Mouse (Mus musculus): ENCODE measurements around the gene Pole2.

GRCm38 (mm10) chr12:69204052-69204833 lies 23.8 kb downstream of the Pole2 start, which contains the start of gene Gm49384:
- TF ChIP-seq CTCF (IDR thresholded peaks at IDR 0.05 in 2 of 3, conservative IDR thresholded peaks at IDR 0.05 in 1 of 3; ENCODE audit: control insufficient read depth in 1 of 3, insufficient read depth in 1 of 3, low read depth in 2 of 3, low read length in 3 of 3, poor library complexity in 1 of 3, severe bottlenecking in 1 of 3) (no peak), POLR2A (IDR thresholded peaks at IDR 0.05; ENCODE audit: control insufficient read depth in 1 of 2, insufficient read depth in 1 of 2, low read depth in 1 of 2, low read length in 2 of 2, poor library complexity in 1 of 2) (no peak), RCOR1 (IDR thresholded peaks at IDR 0.05; ENCODE audit: low read depth, low read length) (no peak), ZMIZ1 (IDR thresholded peaks at IDR 0.05; ENCODE audit: low read depth, low read length) (no peak), E2F4 (IDR thresholded peaks at IDR 0.05; ENCODE audit: borderline replicate concordance, low read depth, low read length) (no peak), HCFC1 (IDR thresholded peaks at IDR 0.05; ENCODE audit: low read depth, low read length) (no peak), POLR2AphosphoS2 (IDR thresholded peaks at IDR 0.05; ENCODE audit: low read length) (no peak), ZNF384 (IDR thresholded peaks at IDR 0.05; ENCODE audit: low read depth, low read length) (no peak), GATA1 (IDR thresholded peaks at IDR 0.05; ENCODE audit: low read depth, low read length) (no peak), MAFK (IDR thresholded peaks at IDR 0.05; ENCODE audit: borderline replicate concordance, low read depth, low read length) (no peak), MAZ (IDR thresholded peaks at IDR 0.05; ENCODE audit: low read depth, low read length) (no peak), MEF2A (IDR thresholded peaks at IDR 0.05; ENCODE audit: extremely low read depth, insufficient replicate concordance, low read depth, low read length, poor library complexity, severe bottlenecking) (no peak), USF1 (IDR thresholded peaks at IDR 0.05; ENCODE audit: low read depth, low read length) (no peak)

All from MEL (cell line).